Mouse (Mus musculus): Measurements from ENCODE around the gene Gm4567. TPM values are rescaled to one million over a fixed set of nuclear protein-coding genes. Genes with fewer than 3 reads are reported as not detected.
"Not testable (repeated sequence)": the region's sequence is repeated elsewhere in the genome, so short reads cannot be mapped to it uniquely, and the experiment has no call there.

Gm4567 gene
- not detected for total RNA-seq (2021)
- long read RNA-seq: 0 reads

DNA sequence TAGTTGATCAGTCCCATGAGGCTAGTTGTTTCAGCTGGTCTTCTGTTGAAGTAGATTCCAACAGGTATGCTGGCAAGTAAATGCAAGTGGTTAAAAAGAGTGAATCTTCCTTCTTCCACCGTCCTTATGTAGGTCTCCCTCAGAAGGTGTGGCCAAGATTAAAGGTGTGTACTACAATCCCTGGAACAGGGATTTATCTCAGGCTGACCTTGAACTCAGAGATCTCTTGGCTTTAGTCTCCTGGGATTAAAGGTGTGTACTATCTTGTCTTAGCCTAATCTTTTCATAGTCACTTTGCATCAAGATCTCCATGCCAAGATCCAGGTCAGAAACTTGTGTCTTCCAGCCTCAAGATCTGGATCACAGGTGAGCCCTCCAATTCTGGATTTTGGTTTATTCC lies at the start of gene Gm4567:
TSS of gene Gm4567 (minus strand) at position 101 of the 400 bp plus-strand sequence.
- not testable (repeated sequence) for DNase-seq (ENCODE audit: low spot score in 2 of 2)

DNA sequence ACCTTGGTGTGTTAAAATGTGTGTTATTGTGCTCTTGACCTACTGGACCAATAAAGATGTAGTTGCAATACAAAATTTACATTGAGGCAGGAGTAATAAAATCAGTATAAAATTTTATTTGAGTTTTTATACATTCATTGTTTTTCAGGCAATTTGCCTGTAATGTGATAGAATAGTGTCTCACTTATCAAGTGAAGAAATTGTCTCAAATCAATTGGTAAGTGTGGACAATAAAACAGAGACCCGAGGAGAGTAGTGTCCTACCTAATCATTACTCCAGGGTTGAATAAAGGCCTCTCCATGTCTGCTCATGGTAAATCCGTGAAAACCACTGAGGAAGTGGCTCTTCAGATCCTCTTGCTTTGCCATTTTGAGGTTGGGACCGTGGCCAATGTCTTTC lies 41.9 kb upstream of the Gm4567 start, which contains the start of gene Vmn1r157:
TSS of gene Vmn1r157 (plus strand) at position 301 of the 400 bp plus-strand sequence.
- not testable (repeated sequence) for DNase-seq (ENCODE audit: low spot score in 2 of 2)

DNA sequence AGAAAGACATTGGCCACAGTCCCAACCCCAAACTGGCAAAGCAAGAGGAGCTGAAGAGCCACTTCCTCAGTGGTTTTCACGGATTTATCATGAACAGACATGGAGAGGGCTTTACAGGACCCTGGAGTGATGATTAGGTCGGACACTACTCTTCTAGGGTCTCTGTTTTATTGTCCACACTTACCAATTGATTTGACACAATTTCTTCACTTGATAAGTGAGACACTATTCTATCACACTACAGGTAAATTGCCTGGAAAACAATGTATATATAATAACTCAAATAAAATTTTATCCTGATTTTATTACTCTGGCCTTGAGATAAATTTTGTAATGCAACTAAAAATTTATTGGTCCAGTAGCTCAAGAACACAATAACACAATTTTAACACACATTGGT lies 27.3 kb downstream of the Gm4567 start, which contains the start of gene Gm8693:
TSS of gene Gm8693 (minus strand) at position 101 of the 400 bp plus-strand sequence.
- not testable (repeated sequence) for DNase-seq (ENCODE audit: low spot score in 2 of 2)

Other genes with a start within 250 kb of the Gm4567 start
- not detected for gene Vmn1r151, start 220.0 kb downstream of the Gm4567 start, total RNA-seq (2021)
- gene Vmn1r152, start 196.7 kb downstream of the Gm4567 start, total RNA-seq (2021): not detected
- not detected for gene Gm8677, start 184.8 kb downstream of the Gm4567 start, total RNA-seq (2021)
- gene Gm4201, start 154.4 kb downstream of the Gm4567 start, total RNA-seq (2021): not detected
- gene Gm4565, start 131.6 kb downstream of the Gm4567 start, total RNA-seq (2021): not detected
- gene Vmn1r155, start 61.7 kb downstream of the Gm4567 start, total RNA-seq (2021): not detected
- gene Gm8693, start 27.4 kb downstream of the Gm4567 start, total RNA-seq (2021): not detected
- not detected for gene Vmn1r157, start 42.0 kb upstream of the Gm4567 start, total RNA-seq (2021)
- gene Vmn1r158, start 71.1 kb upstream of the Gm4567 start, total RNA-seq (2021): not detected
- not detected for gene Vmn1r159, start 123.9 kb upstream of the Gm4567 start, total RNA-seq (2021)
- not detected for gene Vmn1r160, start 151.5 kb upstream of the Gm4567 start, total RNA-seq (2021)